Mouse (Mus musculus): ENCODE results near the gene Slc39a11. TPM values are rescaled to one million over a fixed set of nuclear protein-coding genes. Genes with fewer than 3 reads are reported as not detected.

Gene Slc39a11
- polyA plus RNA-seq, 3 experiments from 2014 or later = 12.6 to 17.3 (median 16.9) TPM

DNA sequence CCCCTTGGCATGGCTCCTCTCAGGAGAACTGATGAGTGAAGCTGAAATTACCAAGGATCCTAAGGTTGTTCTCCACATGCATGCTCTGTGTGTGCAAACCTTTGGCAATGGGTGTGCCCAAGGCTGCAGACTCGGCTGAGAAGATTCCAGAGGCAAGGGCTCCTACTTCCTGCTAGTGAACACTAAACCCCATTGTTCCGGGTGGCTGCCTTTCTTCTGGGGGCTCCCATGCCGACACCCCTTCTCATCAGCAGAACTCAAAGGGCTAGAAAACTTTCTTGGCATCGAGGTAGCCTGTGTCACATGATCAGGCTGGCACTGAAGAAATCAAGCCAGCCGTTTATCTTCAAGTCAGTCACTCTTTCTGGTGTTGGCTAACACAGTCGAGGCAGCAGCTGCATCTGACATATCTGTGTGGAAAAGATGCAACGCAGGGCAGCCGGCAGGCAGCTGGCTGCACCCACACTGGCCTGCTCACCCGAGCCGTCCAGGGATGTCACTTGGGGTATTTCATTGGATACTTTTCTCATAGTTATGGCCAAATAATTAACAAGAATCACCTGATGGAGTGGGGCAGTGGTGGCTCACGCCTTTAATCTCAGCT is 145.3 kb downstream of the Slc39a11 start:
- no peak for ATAC-seq

DNA sequence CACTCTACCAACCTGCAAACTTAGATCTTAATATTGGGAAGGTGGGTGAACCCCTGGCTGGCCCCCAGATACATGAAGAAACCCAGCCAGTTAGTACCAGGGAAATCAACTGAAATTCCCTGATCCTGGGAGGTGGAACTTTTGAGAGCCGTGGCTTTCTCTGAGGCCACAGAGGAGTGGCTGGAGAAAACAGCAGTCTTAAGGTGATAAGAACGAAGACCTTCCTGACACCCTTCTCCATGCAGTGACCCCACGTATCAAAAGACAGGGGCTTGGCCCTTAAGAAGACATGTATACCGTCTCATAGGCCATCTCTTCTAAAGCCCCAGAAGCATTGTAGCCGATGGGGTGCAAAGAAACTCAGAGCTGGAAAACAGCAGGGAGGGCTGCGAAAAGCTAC is 146.9 kb downstream of the Slc39a11 start:
- ATAC-seq = no peak

DNA sequence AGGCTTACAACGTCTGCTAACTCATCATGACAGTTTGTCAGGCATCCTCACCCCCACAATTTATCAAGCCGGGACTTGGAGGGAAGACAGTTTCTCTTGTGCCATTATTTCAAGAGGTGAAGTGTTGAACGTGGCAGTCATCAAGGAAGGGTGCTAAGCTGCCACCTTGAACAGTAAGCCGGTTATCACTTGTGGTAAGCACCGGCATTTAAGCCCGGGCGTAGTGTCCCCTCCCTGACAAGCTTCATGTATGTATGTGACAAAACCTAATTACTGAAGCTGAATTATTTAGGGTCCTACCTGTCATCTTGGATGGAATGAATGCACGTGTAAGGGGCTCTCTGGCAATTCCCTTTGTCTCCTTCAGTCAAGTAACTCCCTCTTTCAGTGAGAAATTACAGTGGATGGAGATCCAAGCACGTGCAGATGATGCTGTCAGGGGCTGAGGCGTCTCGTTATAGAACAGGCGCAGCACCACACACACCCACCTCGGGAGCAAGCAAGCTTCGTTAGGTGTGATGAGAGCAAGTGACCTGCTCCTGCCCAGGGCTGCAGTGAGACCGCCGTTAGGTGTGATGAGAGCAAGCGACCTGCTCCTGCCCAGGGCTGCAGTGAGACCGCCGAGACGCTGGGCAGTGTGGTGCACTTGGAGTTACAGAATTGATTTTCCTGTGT is 149.1 kb downstream of the Slc39a11 start:
- no peak for ATAC-seq

DNA sequence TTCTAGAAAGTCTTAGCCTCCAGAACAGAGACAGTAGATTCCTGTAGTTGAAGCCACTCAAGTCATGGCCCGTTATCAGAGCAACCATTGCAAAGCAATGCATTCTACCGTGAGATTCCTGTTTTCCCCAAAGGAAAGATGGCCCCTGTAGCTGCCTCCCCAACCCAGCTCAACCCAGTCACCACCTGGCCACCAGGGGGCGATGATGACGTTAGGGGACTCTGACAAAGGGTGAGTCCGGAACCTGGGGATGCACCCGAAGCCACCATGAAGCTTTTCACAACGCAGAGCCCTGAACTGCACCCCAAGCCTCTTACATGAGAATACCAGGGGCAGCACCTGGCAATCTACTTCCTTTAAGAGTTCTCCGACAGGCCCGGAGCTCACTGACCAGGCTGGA is 151.0 kb downstream of the Slc39a11 start:
- ATAC-seq = no peak

DNA sequence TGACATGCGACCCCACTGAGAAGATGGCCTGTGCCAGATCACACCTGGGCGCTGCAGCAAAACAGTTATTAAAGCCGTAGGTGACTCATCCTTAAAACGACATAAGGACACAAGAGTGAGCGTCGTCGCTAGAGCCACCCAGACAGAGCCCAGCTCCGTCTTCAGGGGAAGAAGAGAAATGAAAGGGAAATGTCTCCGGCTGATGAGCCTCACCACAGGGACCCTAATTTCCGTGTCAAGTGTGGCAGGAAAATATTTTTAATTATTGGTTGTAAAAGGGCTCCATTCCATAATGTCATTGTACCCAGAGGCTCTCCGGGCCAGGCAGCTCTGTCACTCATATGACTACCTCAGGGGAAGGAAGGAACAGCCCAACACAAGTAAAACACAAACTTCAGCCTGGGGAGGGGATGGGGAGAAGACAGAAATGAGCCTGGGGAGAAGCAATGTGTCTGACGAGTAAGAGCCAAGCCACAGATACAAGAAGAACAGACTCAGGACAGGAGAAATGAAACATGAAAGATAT is 155.8 kb downstream of the Slc39a11 start:
- no peak for ATAC-seq

DNA sequence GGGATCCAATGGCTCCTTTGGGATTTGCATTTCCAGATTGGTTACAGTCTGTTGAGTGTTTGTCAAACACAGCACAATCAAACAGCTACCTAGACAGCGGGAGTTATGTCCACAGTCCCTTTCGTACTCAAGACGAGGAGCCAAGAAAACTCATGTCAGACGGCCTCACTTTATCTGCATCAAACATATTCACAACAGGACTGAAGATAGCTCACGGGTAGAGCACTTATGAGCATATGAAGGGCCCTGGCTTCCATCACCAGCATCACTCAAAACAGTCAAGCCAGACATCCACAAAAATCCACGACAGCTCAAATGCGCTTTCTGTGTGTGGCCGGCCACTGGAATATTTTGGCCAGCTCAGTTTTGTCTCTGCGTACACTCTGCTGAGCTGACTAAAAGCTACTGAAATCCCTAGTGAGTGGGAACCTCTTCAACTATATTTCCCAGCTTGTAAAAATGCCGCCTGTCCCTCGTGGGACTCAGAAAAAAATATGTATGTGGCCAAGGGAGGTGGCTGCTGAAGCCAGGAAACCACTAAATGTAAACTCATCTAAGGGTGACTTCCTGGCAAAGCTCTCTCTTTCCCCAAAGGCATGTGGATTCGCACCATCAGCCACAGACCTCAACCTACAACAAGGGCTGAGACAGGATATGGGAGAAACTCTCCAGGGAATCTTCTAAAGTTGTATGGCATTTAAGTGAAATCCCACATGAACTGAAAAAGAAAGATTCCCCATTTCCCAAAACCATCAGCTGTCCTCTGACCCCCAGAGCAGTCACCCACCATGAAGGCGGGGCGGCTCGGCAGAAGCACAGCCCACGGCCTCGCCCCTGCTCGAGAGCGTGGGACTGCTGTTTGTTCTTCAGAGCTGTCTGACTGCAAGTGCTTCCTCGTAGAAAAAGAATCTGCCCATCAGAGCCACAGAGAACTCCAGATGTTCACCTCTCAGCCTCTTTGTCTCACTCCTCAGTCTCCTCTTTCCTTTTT is 159.1 kb downstream of the Slc39a11 start:
- no peak for ATAC-seq

DNA sequence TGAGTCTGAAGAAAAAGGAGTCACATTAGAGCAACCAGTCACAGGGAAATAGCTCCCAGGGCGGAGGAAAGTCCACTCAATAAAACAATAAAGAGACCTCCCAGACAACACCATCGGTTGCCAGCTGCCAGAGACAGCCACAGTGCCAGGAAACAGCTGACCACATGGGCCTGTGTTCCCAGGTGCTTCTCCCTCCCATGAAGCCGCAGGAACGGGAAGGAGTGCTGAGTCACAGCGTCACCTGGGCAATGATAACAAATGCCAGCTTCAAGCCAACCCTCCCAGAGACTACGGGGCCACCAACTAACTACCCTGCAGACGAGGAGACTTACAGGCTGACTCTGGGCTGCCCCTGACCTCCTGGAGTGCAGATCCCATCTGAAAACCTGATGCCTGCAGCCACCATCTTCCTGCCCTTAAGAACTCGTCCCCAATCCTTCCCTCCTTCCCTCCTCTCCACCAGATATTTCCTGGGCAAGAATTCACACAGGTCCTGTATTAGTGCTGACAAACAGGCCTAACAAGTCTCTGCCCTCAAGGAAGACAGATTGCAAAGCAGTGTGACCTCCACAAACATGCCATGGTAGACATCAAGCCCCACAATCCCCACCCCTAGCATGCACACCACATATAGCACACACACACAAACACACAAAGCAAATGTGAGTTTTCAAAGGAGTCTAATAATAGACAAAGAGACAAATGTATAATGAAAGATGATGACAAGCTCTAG is 162.1 kb downstream of the Slc39a11 start:
- ATAC-seq = no peak

DNA sequence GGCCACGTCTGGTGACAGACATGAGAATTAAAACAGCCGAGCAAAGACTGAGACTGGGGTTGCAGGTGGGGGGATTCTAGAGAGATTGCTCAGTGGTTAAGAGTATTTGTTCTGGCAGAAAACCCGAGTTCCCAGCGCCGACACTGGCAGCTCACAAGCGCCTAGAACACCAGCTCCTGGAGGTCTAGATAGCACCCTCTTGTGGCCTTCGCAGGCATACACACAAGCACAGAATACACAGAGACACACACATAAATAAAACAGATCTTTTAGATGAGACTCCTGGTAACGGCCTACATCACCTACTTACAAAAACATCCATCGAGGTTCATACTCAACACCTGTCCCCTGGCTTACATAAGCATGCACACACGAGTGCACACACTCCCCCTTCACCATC is 165.8 kb downstream of the Slc39a11 start:
- ATAC-seq = no peak

DNA sequence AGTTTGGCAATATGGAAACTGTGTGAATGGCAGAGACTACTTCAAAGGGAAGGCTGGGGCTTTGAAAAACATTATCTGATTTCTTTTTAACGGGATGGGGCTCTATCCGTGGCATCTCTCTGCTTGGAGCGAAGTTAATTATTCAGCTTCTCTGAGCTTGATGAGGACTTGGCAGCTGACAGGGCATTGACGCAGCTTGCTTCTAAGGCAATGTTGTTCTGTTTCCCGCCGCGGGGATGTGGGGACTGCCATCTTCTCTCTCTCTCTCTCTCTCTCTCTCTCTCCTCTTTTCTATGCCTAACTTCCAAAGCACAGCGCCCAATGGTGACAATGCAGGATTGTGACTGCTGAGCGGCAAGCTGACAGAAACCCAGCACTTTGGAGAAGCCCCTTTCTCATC is 172.3 kb downstream of the Slc39a11 start:
- ATAC-seq = no peak

DNA sequence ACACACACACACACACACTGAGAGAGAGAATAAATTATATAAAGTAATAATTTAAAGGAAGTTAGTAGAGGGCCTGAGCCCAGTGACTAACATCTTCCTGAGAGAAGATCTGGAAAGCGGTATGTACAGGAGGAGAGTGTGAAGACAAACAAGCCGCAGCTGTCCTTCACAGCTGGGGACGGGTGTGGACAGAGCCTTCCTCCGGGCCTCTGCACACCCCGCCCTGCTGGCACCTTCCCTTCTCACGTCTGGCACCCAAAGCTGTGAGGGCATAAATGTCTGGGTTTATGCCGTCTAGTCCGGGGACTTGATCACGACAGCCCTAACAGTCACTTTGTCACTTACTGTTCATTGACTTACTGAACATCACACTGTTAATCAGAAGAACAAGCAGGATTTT is 173.2 kb downstream of the Slc39a11 start:
- ATAC-seq = no peak

DNA sequence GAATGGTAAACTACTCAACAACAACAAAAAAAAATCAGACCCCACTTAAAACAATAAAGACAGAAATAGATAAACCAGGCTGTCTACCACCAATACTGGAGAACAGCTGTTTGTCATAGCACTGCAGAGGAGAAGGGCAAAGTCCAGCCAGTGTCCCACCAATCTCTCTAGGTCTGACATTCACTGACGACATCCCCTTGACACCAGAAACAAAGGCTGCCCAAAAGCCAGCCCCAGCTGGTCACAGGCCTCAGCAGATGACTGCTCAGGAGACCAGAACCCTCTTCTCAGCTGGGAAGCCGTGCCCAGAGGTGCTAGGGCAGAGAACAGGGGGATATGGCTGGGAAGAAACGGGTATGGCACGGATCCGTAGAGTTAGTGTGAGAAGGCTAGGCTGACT is 174.4 kb downstream of the Slc39a11 start:
- no peak for ATAC-seq

DNA sequence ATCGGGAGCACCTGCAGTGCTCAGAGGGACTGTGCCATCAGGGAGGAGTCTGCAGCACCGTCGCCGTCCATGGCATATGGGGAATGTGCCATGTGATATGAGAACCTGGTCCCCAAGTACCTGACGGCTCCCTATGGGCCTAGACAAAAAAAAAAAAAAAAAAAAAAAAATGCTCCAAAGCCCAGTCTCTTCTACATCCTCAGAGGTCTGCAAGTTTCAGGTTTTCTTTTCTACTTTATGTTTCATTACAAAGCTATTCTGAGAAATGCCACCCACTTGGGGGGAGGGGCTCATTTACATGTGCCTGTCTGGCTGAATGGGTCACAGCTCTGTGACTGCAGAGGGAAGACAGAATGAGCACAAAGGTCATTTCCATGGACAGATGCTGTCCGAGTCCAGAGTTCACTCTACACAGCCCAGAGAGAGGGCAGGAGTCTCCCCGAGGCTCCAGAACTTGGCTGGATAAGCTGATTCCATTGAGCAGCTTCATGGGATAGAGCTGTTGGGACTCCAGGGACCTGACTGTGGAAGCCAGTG is 175.8 kb downstream of the Slc39a11 start:
- ATAC-seq = no peak

DNA sequence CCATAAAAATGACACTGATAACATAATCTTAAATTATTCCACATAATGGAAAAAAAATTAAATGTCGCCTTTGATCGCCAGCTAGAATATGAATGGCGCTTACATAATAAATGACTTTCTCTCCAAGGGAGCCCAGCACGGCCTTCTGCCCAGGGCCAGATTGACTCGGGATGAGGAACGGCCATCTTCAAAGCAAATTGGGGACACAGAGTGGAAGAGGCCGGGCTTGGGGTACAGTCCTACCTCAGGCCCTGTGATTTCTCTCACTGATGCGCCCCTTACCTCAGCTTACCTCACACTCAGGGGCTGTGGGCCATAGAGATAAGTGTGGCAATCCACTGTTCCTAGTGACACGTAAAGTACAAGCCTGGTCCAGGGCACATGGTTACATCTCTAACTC is 177.9 kb downstream of the Slc39a11 start:
- ATAC-seq = no peak

DNA sequence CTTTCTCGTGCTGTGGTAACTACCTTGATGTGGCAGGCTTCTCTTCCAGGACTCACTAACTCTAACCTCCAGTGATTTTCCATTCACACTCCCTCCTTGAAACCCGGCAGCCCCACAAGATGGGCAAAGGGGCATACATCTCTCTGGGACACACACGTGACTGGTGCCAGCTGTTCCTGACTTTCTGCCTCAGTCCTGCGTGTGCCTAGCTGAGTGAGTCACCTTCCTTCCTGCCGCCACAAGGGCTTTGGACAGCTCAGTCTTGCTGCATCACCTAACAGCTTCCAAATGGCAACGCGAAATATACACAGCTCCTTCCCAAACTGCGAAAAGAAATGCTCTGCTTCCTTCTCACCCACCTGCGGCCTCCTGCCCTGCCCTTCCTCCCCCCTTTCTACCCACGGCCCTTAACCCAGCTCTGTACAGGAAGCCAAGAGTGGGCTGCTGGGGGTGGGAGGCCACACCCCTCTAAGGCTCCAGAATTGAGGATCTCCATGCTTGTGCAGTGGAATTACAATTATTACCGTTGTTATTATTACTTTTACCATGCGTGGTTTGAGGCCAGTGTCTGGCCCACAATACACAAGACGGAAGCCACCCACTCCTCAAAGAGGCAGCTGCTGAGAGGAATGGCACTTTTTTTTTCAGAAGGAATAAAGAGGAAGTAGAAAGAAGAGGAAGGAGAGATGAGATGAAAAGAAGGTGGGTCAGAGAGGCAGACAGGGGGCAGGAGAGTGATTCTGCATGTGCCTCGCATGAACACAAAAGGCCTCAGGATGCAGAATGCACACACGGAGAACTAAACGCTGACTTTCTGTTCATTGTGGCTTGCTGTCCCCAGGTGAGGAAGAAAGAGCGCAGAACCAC is 179.7 kb downstream of the Slc39a11 start:
- no peak for ATAC-seq

DNA sequence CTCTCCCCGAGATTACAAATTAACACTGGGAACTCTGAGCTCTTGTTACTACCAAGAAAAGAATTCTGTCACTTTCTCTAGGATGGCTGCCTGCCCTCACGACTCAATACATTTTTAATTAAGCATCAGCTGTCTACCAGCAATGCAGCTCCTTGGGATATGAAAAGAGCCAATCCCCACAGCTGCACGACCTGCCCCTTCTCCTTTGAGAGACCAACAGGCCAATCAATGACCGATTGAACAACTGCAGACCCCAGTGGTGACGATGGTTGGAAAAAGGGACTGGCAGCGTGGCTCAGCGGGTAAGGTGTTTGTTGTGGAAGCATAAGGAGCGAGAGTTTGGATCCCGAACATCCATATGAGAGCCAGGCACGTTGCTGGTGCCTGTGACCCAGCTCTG is 181.9 kb downstream of the Slc39a11 start:
- no peak for ATAC-seq

DNA sequence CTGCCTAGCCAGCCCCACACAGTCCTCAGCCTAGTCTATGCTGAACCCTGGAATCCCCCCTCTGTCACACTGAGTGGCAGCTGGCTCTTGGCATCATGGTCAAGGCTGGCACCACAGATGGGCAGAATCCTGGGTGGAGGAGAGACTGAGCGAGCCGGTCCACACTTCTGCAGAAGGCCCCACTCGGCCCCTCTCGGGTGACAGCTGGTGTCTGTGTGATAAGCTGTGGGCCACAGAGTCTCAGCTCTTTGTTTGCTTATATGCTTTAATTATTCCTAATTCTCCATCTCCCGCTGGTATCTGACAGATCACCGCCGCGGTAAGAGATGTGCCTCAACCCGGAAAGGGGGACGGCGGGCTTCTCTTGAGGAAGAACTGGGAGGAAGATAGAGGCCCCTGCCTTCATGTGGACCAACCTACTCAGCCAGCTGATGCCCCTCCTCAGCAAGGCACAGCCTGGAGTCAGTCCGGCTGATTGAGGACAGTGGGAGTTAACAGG is 182.5 kb downstream of the Slc39a11 start:
- no peak for ATAC-seq

DNA sequence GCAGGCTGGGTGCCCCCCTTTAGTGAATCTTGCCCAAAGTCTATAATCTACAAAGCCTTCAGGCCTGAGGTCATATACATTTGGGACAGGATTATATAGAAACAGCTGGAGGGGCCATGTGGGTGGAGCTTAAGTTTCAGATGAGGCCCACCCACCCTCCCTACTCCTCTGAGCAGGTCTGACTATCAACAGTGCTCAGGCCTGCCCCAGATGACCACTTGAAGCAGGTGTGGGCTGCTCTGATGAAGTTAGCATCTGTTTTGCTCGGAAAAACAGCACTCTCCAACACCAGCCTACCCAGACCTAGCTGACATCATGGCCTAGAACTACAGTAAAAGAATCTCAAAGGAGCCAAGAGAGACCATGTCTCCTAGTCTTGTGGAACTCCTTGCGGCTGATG is 189.8 kb downstream of the Slc39a11 start:
- ATAC-seq = no peak

DNA sequence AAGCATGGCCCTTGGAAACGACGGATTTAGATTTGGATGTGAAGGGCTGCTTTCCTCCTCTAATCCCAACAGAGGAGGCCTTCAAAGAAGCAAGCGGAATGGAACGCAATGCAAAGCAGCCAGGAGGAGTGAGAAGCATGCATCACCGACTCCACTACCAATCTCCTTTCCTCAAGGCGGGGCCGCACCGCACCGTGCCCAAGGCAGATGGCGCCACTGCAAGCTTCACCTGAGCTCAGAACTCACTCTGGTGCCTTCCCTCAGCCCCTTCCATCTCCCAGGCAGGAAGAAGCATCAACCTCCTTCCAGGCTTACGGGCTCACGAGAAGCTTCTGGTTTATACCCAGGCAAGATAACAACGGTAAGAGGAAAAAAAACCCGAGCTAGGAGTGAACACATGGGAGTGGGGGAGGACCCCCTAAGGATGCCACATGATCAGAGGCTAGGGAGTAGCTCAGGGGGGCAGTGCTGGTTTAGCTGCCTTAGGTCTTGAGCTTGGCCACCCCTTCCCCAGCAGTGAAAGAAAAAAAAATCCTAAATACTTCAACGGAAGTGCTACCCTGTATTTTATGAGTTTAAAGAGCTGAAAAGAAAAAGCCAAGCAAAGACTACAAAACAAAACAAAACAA is 191.2 kb downstream of the Slc39a11 start:
- ATAC-seq = no peak

DNA sequence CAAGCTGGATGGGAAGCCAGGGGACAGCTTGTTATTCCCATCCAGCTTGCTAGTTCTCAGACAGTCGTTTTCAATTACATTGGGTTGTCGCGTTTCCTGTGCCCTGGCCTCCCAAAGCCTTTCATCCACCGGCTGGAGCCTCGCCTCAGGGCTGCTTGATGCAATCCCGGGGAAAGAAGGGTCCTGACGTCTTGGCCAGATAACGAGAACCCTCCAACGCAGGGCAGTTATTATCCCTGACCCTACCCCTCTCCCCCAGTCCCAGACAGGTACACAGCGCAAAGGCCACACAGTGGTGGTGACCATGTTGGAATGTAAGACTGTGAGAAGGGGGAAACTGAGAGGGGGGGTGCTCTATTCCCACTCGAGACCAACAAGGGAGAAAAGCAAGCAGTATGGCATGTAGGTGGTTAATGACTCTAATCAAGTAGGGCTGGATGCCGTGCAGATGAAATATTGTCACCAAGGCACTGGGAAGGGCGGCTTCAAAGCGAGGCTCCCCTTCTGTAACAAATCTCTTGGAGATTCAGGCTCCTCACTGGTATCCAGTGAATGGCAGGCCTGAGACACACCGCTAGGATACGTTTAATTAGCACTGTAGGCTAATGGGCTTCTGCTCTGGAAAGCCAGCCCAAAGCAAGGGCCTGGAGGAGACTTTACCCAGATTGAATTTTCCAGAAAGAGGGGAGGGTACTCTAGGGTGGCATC is 196.9 kb downstream of the Slc39a11 start:
- ATAC-seq = no peak

DNA sequence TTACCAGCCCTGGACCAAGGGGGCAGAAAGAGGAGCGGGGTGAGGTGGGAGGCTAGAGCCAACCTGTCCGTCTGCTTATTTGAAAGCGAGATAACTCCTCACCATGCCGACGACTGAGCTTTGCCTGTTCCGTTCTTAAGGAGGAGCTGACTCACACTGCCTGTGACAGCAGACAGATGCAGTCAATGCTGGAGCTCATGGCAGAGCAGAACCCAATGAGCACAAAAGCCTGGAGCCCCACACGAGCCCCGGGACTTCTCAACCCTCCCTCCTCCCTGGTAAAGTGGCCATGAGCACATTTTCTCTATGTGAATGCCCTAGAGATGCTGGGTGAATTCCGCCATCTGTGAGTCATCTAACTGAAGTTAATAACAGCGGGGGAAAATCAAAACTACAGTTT is 198.6 kb downstream of the Slc39a11 start:
- ATAC-seq = no peak

Data from inflammation-experienced regulatory T-cells, adult 6 months (primary cell).